Mouse (Mus musculus) E14TG2a.4 (cell line): ENCODE measurements around the gene Crim1.

ENCODE experiments used
- CTCF ChIP-seq: conservative IDR thresholded peaks from 2 replicates; pipeline ENCODE4 v1.5.1; 2014; ENCODE audit warnings: low read length
- NANOG ChIP-seq: IDR thresholded peaks from 2 replicates; pipeline ENCODE4 v1.6.1; 2014; ENCODE audit warnings: borderline replicate concordance, low read length, mixed read lengths
- POU5F1 ChIP-seq: IDR thresholded peaks from 2 replicates; pipeline ENCODE4 v1.6.1; 2014; ENCODE audit warnings: low read length, borderline replicate concordance

- TF ChIP-seq CTCF (no peak), NANOG (no peak), POU5F1 (no peak)
These were observed 125.8 kb downstream of the Crim1 start for GRCm38 (mm10) chr17:78325761-78326332.
